Mouse (Mus musculus): ENCODE measurements around the gene Cyp26b1.

Gene Cyp26b1

DNA sequence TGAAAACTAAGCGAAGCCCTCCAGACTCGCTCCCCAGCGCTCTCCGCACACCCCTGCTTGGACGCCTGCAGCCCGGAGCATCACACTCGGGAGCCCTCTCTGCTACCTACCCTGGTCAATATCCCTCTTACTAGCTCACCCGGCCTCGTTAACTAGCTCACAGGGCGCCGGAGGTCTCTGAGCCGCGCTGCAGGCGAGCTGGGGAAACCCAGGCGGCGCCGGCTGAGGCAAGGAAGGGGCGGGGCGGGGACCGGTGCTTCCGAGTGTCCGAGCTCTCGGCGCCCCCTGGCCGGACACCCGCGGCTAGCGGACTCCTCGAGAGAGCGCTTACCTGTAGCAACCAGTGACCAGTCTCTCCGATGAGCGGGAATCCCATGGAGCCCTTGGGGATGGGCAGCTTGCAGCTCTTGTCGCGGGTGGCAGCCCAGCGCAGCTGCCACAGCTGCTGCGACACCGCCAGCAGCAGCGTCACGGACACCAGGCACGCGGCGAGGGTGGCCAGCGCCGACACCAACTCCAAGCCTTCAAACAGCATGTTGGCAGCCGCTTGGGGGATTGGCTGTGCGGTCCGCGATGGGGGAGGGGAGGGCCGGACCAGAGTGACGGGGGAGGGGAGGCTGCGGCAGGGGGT lies 6.1 kb downstream of the Cyp26b1 start:
- peak; percentile 34 for DNase-seq

DNA sequence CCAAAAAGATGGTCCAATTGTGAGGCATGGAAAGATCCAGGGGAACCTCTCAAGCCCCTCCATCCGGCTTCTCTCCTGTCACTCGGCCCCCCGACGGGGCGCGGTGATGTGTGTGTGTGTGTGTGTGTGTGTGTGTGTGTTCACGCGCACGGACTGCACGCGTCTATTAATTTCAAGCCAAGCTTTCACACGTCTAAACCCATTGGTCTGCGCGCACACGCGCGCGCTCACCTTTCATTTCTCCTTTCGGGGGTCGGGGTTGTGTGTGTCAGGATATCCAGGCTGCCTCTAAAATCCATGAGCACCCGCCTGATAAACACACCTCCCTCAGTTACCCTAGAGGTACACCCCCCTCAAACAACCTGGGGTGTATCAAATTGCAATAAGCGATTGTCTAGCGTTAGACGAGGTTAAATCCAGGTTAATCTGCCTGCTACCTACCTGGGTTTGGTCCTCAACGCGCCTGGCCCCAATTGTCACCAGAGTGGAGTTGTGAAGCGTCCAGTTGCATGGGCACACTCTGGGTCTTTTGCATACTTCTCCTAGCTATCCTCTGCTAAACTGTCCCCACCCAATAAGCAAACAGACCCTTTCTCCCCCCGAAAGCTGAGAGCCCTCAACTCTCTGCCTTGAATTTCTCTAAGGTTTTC lies 7.0 kb downstream of the Cyp26b1 start:
- DNase-seq = peak; percentile 2

DNA sequence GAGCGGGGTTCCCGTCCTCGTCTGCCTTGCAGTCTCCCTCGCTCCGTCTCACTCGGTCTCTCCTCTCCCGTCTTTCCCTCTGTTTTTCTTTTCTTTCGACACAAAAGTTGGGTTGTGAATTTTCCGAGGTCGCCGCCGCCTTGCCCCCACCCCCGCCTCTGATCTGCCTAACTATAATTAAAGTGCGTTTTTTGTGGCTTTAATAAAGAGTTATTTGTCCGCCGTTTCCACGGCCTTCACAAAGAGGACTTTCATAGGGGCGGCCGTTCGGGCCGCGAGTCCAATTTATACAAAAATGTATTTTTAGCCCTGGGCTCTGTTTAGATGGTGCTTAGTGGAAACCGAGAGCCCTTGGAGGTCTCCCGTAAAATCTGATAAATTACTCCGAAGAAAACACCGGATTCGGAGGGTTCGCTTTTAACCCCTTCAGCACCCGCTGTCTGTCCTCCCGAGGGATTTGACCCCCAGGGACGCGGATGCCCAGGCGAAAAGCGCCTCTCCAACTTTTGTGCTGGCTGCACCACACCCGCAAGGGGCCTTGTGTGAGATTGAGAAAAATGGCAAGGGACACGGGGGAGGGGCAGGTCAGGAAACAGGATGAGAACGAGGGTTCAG lies 7.9 kb downstream of the Cyp26b1 start:
- no peak for DNase-seq

DNA sequence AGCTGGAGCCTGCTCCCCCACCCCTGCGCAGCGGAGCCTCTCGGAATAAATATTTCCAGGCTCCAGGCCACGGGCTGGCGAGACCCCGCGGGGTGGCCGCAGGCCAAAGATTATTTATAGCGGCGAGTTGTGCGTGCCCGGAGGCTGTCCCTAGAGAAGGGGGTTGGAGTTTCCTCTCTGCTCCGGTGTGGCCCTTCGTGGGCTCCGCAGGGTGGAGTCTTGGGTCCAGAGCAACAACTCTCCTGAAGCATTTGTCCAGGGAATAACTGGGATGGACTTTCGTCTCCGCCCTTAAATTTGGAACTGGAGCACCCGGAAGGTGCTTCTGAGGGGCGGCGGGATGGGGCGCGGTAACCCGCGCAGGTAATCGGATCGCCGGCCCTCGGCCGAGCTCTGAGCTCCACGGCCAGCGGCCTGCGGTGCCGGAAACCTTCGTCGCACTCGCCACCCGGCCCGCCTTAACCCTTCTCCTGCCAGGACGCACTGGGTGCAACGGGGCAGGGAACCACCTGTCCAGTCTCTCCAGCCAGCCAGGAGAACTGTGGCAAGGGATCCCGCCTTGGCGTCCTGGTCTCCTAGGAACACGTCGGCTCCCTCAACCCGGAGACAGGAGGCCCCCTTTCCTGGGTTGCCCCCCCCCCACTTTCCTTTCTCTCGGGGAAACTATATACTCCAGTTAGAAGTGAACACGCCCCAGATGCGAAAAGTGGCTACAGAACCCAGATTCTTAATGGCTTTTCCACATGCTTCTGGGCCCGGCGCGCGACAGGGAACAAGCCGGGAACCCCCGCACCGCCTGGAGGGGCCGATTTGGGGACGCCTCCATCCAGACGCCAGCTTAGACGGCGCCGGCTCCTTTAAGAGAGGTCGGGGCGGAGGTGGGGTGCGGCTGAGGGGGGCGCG lies 8.7 kb downstream of the Cyp26b1 start:
- peak; percentile 3 for DNase-seq

DNA sequence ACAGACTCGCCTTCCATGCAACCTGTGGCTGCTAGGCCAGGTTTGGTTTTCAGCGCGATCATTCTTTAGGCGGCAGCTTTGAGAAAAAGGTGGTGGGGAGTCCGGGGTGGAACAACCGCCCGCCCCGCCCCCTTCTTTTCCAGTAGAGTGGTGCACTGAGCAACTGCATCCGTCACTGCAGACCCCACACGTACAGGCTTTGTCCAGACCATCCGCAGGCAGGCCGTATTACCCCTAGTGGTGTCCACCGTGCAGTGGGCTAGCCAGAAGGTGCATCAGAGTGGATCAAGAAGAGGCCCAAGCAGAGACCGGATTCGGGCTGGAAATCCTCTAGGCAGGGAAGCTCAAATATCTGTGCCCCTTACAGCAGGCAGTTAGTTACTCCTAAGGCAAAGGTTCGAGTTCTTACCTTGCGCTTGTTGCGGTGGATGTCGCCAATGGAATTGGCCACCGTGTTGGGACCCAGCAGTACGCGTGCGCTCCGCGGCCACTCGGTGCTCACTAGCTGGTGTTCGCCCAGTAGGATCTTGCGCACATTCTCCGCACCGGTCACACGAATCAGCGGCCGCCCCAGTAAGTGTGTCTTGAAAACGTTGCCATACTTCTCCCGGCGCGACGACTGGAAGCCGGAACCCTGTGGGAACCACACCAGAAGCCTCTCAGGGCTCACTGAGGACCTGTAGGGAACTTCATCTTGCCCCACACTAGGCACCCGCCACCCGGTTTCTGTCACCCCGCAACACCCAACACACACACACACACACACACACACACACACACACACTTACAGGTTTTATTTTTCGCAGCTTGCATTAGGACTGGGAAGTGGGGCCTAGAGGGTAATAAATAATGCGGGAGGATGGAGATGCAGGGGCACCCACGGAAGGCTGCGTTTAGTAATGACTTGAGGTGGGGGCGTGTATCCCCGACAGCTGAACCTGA lies 9.6 kb downstream of the Cyp26b1 start:
- DNase-seq = peak; percentile 5

DNA sequence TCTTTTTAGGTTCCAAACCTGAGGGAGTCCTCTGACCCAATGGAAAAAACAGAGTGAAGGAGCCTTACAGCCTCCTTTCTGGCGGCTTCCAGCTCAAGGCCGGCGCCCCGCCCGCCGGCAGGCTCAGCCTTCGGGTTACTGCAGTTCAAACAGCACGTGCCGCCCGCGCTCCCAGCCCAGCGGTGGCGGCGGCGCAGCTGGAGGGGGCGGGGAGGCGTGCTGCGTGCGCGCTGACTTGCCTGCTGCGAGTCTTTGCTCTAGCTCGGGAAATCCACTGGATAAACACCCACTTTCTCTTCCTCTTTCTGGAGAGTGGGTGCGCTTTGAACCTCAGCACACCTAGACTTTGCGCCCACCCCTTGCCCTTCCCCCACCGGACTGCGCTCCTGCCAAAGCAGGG lies 10.3 kb downstream of the Cyp26b1 start:
- peak; percentile 69 for DNase-seq

DNA sequence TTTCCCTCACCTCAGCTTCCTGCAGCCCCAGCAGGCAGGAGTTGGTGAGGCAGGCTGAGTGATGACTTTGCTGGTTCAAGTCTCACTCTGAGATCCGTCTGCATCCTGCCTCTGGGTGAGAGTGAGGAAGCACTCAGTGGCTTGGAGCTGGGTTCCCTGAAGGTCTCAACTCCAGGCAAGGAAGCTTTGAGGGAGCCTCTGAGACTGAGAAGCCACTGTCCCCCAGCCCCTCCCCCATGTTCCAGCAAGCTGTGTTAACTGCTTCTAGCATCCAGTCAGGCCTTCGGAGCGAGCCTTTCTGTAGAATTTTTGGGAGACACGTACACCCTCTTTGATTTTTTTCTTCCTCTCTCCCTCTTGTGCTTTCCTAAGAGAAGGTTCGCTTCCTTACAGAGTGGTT lies 10.9 kb downstream of the Cyp26b1 start:
- no peak for DNase-seq

DNA sequence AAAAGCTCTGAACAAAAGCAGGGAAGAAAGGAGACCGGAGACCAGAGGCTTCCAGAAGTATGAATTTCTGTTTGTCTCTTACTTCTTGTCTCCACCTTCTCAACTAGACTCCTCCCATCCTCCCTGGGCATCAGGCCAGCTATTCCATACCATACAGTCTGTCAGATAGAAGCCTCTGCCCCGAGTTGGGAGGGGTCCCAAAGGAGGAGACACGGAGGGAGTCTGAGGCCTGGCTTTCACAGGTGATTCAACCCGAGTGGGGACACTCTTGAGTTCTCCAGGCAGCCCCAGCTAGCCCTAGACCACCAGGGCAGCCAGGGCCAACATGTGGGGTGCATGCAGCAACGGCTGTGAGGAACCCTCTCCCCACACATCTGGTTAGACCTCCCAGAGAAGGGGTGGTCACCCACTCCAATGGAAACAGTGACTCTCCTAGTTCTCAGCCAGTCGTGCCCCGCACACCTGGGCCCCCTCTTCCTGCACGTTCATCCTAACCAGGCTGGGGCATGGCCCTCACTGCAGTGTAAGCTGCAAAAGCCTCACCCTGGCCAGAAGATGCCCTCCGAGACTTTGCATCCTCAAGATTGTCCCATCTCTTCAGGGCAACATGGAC lies 11.8 kb downstream of the Cyp26b1 start:
- no peak for DNase-seq

DNA sequence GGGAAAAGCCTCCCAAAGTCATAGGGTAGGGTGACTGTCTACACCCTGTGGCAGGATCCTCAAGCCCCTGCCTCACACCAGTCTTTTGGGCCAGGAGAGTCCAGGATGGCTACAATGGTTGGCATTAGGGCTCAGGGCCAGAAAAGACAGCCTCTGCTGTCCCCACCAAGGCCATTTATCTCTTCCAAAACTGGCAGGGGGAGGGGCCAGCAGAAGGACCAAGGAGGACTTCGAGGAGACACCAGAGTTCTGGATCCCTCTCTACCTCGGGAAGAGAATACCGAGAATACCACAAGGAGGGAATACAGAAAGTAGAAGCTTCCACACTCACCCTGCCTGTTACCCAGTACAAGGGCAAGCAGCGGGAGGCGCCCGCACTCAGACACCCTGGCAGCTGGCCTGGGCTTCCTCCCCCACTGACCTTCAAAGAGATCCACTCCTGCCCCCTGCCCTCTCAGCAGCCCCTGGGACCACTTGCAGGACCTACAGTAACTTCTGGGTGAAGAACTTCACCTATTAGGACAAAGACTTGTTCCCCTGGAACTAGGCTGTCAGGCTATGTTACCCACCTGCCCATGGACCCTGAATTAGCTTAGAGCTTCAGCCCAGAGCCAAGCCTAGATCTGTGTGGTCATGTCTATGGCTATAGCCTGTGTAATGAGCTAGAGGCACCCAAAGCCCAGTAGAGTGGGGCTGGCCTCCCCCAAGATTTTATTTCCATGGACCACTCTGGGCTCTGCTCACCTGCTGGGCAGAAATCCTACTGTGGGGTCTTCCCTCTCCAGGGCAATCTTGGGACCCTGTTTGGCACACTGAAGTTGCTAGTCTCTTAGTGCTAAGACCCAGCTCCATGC lies 12.5 kb downstream of the Cyp26b1 start:
- DNase-seq = no peak

DNA sequence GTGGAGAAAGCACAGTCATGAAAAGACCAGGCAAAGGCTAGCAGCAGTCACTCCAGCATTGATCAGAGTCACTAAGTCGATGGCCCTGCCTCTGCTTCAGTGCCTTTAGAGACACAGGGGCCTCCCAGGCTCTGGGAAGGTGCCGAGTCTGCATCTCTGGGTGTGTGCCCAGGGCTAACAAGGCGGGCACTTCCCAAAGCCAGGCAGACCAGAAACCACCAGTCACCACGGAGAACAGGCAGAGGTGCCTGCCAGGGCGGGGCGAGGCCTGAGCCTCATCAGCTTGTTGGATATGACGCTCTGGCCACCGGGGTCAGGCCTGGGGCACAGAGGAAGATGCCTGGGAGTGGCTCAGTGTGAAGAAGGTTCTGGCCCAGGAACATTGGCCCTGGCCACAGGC lies 14.2 kb downstream of the Cyp26b1 start:
- no peak for DNase-seq

DNA sequence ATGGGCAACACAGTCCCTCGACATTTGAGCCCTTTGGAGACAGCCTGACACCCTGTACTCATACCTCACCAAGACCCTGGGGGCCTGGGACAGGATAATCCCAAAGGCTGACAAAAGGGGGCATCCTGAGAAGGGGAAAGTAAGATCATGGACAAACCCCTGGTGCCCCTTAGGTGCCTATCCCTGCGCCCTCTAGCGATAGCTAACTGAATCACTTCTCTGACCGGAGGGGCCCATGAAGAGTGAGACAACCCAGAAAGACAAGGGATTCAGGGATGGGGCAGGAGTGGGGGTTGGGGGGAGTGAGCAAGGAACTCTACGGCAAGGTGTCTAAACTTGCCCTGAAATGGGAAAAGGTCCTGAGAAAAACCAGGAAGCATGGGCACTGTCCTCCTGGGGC lies 14.8 kb downstream of the Cyp26b1 start:
- DNase-seq = no peak

DNA sequence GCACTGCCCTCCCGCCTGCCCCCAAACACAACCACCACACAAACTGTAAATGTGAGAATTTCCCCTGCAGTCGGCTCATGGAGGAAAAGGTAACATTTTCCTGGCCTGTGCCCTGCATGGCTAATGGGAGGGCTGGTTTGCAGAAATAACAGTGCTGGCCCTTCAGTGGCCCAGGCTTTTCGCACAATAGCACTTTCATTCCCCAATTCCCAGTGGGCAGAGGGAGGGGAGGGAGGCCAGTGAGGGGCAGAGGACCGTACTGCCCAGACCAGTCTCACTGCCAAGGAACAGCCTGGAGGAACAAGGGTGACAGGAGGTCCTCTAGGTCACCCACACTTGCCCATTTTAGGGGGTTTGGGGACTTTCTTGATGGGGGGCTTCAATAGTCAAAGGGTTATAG lies 15.8 kb downstream of the Cyp26b1 start:
- DNase-seq = no peak

DNA sequence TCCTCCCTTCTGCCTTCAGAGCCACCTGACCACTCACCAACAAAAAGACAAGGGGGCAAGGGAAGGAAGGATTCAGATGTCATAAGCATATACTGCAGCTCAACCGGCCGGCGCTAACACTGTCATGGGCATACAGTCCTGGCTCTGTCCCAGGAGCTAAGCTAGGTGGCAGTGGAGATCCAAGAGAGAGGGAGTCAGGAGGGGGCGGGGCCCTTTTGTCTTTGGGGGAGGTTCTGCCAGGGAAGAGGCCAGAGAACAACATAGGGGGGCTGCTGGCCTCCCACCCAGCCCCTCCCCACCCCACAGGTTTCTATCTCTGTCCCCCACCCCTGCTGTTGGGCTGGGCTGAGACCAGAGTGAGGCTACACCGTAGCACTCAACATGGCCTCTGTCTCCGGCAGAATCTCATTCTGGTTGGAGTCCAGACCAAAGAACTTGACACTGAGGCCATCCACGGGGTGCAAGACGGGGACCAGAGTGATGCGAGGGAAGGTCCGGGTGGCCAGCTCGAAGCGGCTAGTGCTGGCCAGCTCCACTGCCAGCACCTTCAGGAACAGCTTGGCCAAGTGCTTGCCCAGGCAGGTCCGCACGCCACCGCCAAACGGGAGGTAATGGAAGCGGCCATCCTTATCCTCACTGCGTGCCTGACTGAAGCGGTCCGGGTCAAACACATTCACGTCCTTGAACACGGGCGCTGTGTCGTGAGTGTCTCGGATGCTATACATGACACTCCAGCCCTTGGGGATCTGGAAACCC lies 19.6 kb downstream of the Cyp26b1 start:
- DNase-seq = no peak

DNA sequence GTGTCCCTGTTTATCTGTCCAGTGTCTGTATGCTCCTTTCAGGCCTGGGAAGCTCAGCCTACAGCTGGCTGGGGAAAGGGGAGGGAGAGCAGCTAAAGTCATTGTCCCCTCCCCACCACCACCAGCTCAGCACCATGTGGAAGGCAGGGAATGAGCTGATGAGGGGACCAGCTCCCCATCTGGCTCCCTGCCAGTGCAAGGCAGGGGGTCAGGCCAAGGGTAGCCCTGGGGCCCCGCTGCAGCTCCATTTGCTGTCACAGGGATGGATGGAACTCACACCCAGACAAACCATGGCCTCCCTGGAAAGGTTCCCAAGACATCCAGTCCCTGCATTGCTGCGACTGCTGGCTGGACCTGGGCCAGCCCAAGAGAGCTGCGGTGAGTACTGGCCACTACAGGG lies 23.7 kb downstream of the Cyp26b1 start:
- no peak for DNase-seq

DNA sequence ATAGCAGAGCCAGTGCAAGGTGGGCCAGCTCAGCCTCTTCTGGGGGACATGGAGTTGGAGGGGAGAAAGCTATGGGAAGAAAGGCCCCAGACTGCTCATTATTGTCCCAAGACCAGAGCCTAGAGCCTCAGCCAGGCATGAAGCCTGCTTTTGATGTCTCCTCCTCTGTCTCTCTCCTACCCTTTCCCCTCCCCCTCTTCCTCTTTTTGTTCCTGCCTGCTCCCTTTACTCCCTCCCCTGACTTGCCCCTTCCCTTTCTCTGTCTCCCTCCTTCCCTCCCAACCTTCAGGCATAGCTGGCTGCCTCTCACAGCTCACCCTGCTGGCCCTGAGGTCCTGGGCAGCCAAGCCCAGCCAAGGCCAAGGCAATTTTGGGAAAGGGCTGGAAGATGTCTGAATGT lies 24.1 kb downstream of the Cyp26b1 start:
- DNase-seq = no peak

DNA sequence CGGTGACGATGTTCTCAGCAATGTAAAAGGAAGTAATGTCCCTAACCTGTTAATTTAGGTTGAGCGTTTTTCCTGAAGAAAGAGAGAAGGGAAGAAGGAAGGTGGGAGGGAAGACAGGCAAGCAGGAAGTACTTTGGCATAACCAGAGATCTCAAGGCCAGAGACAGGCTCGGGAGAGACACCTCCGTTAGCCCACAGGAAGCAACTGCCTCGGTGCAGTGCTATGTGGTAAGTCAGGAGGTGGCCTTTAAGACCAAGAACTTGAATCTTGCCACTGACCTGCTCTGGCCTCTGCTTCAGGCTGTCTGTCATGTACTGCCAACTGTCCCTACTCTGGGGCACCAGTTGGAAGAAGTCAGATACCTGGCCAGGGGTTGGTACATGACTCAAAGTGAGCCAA lies 24.8 kb downstream of the Cyp26b1 start:
- DNase-seq = no peak

DNA sequence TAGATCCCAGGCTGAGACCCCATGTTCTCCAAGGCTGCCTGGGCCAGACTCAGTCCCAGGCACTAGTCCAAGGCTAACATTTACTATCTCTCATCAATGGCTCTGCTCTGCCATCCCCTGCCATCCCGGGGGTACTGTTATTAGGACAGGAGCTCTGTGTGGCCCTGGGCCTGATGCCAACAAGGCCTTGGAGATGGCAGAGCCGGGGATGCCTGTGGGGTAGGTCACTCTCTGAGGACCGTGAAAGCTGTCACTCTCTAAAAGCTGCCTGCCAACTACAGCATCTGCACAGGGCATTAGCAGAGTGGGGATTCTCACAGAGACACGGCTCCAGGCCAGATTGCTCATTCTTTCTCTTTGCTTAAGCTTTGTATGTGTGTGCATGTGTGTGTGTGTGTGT lies 26.0 kb downstream of the Cyp26b1 start:
- no peak for DNase-seq

DNA sequence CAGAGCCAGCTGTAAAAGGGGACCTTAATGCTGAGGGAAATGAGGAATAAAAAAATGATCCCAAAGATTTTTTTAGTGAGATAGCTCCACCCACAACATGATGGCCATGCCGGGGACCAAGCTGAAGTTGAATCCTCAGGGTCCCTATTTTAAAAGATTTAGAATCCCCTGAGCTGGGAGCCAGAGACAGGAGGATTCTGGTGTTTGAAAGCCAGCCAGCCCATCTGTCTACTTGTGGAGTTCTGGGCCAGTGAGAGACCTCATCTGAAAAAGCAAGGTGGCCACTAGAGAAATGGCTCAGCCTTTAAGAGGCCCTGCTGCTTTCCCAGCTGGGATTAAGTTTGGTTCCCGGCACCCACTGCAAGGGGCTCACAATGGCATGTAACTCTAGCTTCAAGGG lies 26.9 kb downstream of the Cyp26b1 start:
- DNase-seq = no peak

DNA sequence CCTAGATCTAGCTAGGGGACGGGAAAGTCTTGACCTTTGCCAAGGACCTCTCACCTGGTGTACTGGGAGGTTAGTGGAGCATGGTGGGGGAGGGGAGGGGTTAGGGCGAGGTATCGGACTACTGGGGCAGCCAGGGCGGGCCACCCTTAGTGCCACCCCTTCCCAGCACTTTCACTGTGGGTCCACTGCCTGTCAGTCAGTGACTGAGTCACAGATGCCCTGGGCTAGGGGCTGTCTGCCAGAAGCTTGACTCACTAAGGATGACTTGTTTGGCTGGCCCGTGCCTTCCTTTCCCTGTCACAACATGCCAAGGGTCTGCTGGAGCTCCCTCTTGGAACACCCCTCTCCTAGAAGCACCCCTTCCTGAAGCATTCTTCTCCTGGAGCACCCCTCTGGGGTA lies 28.5 kb downstream of the Cyp26b1 start:
- DNase-seq = no peak

DNA sequence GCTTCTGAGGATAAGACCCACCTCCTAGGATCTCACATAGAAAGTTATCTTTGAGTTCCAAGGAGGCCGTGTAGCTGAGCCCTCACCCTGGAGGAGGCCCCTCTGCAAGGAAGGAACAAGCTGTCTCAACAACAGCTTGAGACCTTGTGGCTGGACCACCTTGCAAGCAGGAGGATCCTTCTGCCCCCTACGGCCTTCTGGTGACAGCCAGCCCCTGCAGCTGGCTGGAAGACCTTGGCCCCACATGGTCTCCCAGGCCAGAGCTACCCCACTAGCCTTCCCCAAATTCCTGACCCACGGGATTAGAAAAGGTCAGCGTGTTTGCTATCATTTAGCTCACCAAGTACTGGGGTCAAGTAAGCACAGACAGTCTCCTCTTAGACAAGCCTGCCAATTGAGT lies 30.8 kb downstream of the Cyp26b1 start:
- DNase-seq = no peak
